Mouse (Mus musculus) G1E (cell line): Measurements from ENCODE around the gene Nap1l4. TPM values are rescaled to one million over a fixed set of nuclear protein-coding genes. Genes with fewer than 3 reads are reported as not detected.

ENCODE experiments used
- ATAC-seq: 2 replicates; pipeline ENCODE4 v1.8.0; 2016; ENCODE audit warnings: mild to moderate bottlenecking; ENCODE audit not compliant: insufficient number of reproducible peaks, poor library complexity, low FRiP score, severe bottlenecking; ENCODE audit errors: extremely low read depth
- DNase-seq: peaks from one replicate; pipeline ENCODE4 v3.0.0; 2012; ENCODE audit warnings: low spot score
- H3K27me3 ChIP-seq: 2 replicates; pipeline ENCODE4 v1.6.1; 2012; ENCODE audit warnings: mild to moderate bottlenecking, low read length, inconsistent platforms; ENCODE audit not compliant: insufficient read depth
- H3K36me3 ChIP-seq: replicated peaks from 2 replicates; pipeline ENCODE3; 2012; ENCODE audit warnings: mild to moderate bottlenecking, inconsistent platforms
- H3K4me1 ChIP-seq: 2 replicates; pipeline ENCODE4 v1.6.1; 2012; ENCODE audit warnings: low read depth, low read length, inconsistent platforms, mixed read lengths; ENCODE audit not compliant: insufficient read depth
- H3K4me3 ChIP-seq: 2 replicates; pipeline ENCODE4 v1.5.1; 2012; ENCODE audit warnings: low read depth, mild to moderate bottlenecking, inconsistent platforms, low read length, moderate library complexity, mixed read lengths
- H3K9me3 ChIP-seq: replicated peaks from 2 replicates; pipeline ENCODE4 v1.6.1; 2012; ENCODE audit warnings: inconsistent platforms
- GATA1 ChIP-seq: IDR thresholded peaks from 2 replicates; pipeline ENCODE4 v1.6.1; 2012; ENCODE audit warnings: borderline replicate concordance, low read length, inconsistent platforms, mixed read lengths
- GATA2 ChIP-seq: IDR thresholded peaks from 2 replicates; pipeline ENCODE4 v1.6.1; 2012; ENCODE audit warnings: low read depth, low read length, inconsistent platforms, borderline replicate concordance
- TAL1 ChIP-seq: conservative IDR thresholded peaks from 2 replicates; pipeline ENCODE4 v1.6.1; 2012; ENCODE audit warnings: low read depth, low read length, inconsistent platforms, mixed read lengths
- polyA plus RNA-seq: library from polyadenylated mRNA; stranded (reverse); fragments of >175 nt; gene quantifications from 2 replicates; pipeline ENCODE4 v1.2.3, GENCODE M21; 2012
- total RNA-seq, 2 experiments: library from RNA; stranded (forward) in 1 of 2; stranded (reverse) in 1 of 2; fragments of 200-1000 nt in 1 of 2; fragments of >200 nt in 1 of 2; fragmentation: Nextera tagmentation in 1 of 2; gene quantifications; 2 replicates each; pipeline ENCODE4 v1.2.3; 2014 to 2017

The Nap1l4 gene
- total and polyA plus RNA-seq, 3 experiments: 84.7 to 158 (median 96.6) TPM

DNA sequence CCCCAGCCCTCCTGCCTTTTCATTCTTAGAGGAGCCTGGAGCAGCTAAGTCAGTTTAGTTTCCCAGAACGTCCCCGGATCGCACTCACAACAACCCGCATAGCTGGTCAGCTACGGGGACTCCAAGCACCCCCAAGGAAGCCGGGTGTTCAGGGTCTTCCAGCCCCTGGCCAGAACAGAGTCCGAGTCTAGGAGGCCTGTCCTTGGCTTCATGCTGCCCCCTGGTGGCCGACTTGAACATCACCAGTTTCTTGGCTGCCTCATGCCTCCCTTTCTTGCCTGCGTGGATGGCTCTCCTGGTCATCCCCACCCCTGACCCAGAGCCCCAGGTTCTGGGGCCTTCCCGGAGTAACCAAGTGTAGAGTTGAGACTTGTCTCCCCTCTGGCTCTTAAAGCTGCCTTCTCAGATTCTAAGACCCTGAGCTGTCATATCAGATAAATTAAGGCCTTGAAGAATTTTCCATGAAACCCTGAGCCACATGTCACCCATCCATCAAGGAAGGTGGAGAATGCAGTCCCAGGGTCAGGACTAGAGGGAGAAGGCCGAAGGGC lies 85.0 kb downstream of the Nap1l4 start:
- Histone ChIP-seq H3K4me1 (peaks cover 6% of the 10 kb centered on the region; the same call in 1 of the 2 replicates), H3K4me3 (no peak overlapping the region), H3K9me3 (peaks cover 50% of the 10 kb centered on the region), H3K36me3 (no peaks in the 10 kb centered on the region), H3K27me3 (peaks cover 23% of the 10 kb centered on the region; the same call in 1 of the 2 replicates)
- ATAC-seq: no peak
- no peak for TF ChIP-seq GATA2
- TF ChIP-seq GATA1: no peak
- TF ChIP-seq TAL1: no peak
- peak; percentile 35 for DNase-seq

Other genes with a start within 250 kb of the Nap1l4 start
- gene Cdkn1c, start 88.1 kb downstream of the Nap1l4 start, total RNA-seq (2014; fragmentation: Nextera tagmentation): not detected in 2 replicates
- 0.06 TPM in 1 of 2 replicates, not detected in the other for gene Cdkn1c, start 88.1 kb downstream of the Nap1l4 start, total RNA-seq (2017)
- gene Cdkn1c, start 88.1 kb downstream of the Nap1l4 start, polyA plus RNA-seq: 0.03 and 0.15 TPM in 2 replicates
- 2.6 and 2.9 TPM in 2 replicates for gene Slc22a18, start 75.4 kb downstream of the Nap1l4 start, total RNA-seq (2014; fragmentation: Nextera tagmentation)
- gene Slc22a18, start 75.4 kb downstream of the Nap1l4 start, total RNA-seq (2017): 3.9 and 5.0 TPM in 2 replicates
- gene Slc22a18, start 75.4 kb downstream of the Nap1l4 start, polyA plus RNA-seq: 2.4 and 3.4 TPM in 2 replicates
- 2.1 and 6.4 TPM in 2 replicates for gene Phlda2, start 46.0 kb downstream of the Nap1l4 start, total RNA-seq (2014; fragmentation: Nextera tagmentation)
- gene Phlda2, start 46.0 kb downstream of the Nap1l4 start, total RNA-seq (2017): 3.2 and 3.8 TPM in 2 replicates
- 18.7 and 22.1 TPM in 2 replicates for gene Phlda2, start 46.0 kb downstream of the Nap1l4 start, polyA plus RNA-seq
- 58.2 and 74.8 TPM in 2 replicates for gene Cars, start 51.0 kb upstream of the Nap1l4 start, total RNA-seq (2014; fragmentation: Nextera tagmentation)
- gene Cars, start 51.0 kb upstream of the Nap1l4 start, total RNA-seq (2017): 41.3 and 54.5 TPM in 2 replicates
- gene Cars, start 51.0 kb upstream of the Nap1l4 start, polyA plus RNA-seq: 46.4 and 80.5 TPM in 2 replicates
- gene Tnfrsf26, start 79.6 kb upstream of the Nap1l4 start, total RNA-seq (2014; fragmentation: Nextera tagmentation): 0.38 TPM in 1 of 2 replicates, not detected in the other
- gene Tnfrsf26, start 79.6 kb upstream of the Nap1l4 start, total RNA-seq (2017): 0.17 and 0.38 TPM in 2 replicates
- gene Tnfrsf26, start 79.6 kb upstream of the Nap1l4 start, polyA plus RNA-seq: not detected in 2 replicates
- gene Tnfrsf22, start 100.6 kb upstream of the Nap1l4 start, total RNA-seq (2014; fragmentation: Nextera tagmentation): not detected in 2 replicates
- 0.11 and 0.12 TPM in 2 replicates for gene Tnfrsf22, start 100.6 kb upstream of the Nap1l4 start, total RNA-seq (2017)
- not detected in 2 replicates for gene Tnfrsf22, start 100.6 kb upstream of the Nap1l4 start, polyA plus RNA-seq
- not detected in 2 replicates for gene Tnfrsf23, start 136.8 kb upstream of the Nap1l4 start, total RNA-seq (2014; fragmentation: Nextera tagmentation)
- 0.16 and 0.17 TPM in 2 replicates for gene Tnfrsf23, start 136.8 kb upstream of the Nap1l4 start, total RNA-seq (2017)
- gene Tnfrsf23, start 136.8 kb upstream of the Nap1l4 start, polyA plus RNA-seq: not detected in 2 replicates
- not detected in 2 replicates for gene Osbpl5, start 207.9 kb upstream of the Nap1l4 start, total RNA-seq (2014; fragmentation: Nextera tagmentation)
- gene Osbpl5, start 207.9 kb upstream of the Nap1l4 start, total RNA-seq (2017): 0.12 and 0.60 TPM in 2 replicates
- gene Osbpl5, start 207.9 kb upstream of the Nap1l4 start, polyA plus RNA-seq: 0.01 TPM in 1 of 2 replicates, not detected in the other
- not detected in 2 replicates for gene Mrgprg, start 217.9 kb upstream of the Nap1l4 start, total RNA-seq (2014; fragmentation: Nextera tagmentation)
- 0.06 and 0.16 TPM in 2 replicates for gene Mrgprg, start 217.9 kb upstream of the Nap1l4 start, total RNA-seq (2017)
- gene Mrgprg, start 217.9 kb upstream of the Nap1l4 start, polyA plus RNA-seq: not detected in 2 replicates
- not detected in 2 replicates for gene Mrgpre, start 235.4 kb upstream of the Nap1l4 start, total RNA-seq (2014; fragmentation: Nextera tagmentation)
- gene Mrgpre, start 235.4 kb upstream of the Nap1l4 start, total RNA-seq (2017): under 0.01 TPM in 1 of 2 replicates, not detected in the other
- gene Mrgpre, start 235.4 kb upstream of the Nap1l4 start, polyA plus RNA-seq: not detected in 2 replicates